15 mouse cellular contexts compared by ENCODE assay signal in genomic region chr5:66869545-66869944, GRCm38 (mm10).
"Had no signal": no experiment of that assay in that cellular context is flagged by ENCODE, and none has a peak within 500 bp of the region (broad histone marks: within the 10 kb centered on the region; RNA-seq: fewer than 3 reads in every experiment).

No protein-coding gene starts in this region.

- H3K4me3 ChIP-seq: neural tube, embryonic 15.5 days; stomach, embryonic 15.5 days had no signal

- H3K27me3 ChIP-seq: neural tube, embryonic 15.5 days; stomach, embryonic 15.5 days had no signal

- H3K4me1 ChIP-seq: stomach, embryonic 15.5 days had no signal

- H3K36me3 ChIP-seq: neural tube, embryonic 15.5 days; stomach, embryonic 15.5 days had no signal

- H3K9ac ChIP-seq: neural tube, embryonic 15.5 days; stomach, embryonic 15.5 days had no signal

- H3K27ac ChIP-seq: neural tube, embryonic 15.5 days; stomach, embryonic 15.5 days; stomach, postnatal 0 days had no signal

- H3K9me3 ChIP-seq: neural tube, embryonic 15.5 days; stomach, embryonic 15.5 days had no signal

- DNase-seq: retina, postnatal 1 day; right cerebral cortex, adult 18-20 months; right cerebral cortex, postnatal 14 days; right cerebral cortex, postnatal 25 days; right cerebral cortex, postnatal 4 days; spleen, adult 18-20 months; thymus, adult 18-20 months; thymus, adult 2 months; thymus, postnatal 14 days; thymus, postnatal 25 days; thymus, postnatal 36 days; thymus, postnatal 4 days had no signal

- H3K4me2 ChIP-seq: neural tube, embryonic 15.5 days; stomach, embryonic 15.5 days had no signal
